Mouse (Mus musculus) kidney, postnatal 25 days (tissue): ENCODE measurements at regions not wholly inside any gene's neighbourhood (a gene's known extent, or its start where the extent isn't known, plus 50 kb on each side); places are given as distances from the start of the nearest gene placed in this dataset.

Experiments
- DNase-seq, 2 experiments: peaks; one replicate each; pipeline ENCODE4 v3.0.0; 2021; ENCODE audit warnings: mixed read lengths in 2 of 2

GRCm38 (mm10) chr10:112521388-112521787, 250.5 kb downstream of the Kcnc2 start:
- no peak for DNase-seq

GRCm38 (mm10) chr10:112543051-112543450, 272.1 kb downstream of the Kcnc2 start:
- DNase-seq, result no peak

- no peak for DNase-seq
Measured at GRCm38 (mm10) chr10:112571772-112572551, 301.0 kb downstream of the Kcnc2 start.

GRCm38 (mm10) chr10:112572556-112572955, 301.6 kb downstream of the Kcnc2 start:
- DNase-seq, result no peak

DNA sequence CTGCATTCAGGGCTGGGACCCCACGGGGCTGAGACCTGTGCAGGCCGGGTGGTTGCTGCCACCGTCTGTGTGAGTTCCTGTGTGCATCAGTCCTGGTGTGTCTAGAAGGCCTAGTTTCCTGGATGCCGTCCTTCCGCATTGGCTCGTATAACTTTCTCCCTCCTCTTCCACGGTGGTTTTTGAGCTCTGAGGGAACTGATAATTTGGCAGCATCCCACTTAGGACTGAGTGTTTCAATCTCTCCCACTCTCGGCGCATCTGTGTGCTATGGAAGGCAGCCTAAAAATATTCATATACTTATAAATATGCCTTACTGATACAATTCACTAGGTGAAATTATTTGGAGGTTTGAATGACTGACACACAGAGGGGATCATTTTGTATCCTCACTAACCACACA, 314.0 kb downstream of the Kcnc2 start:
- DNase-seq, result no peak

DNA sequence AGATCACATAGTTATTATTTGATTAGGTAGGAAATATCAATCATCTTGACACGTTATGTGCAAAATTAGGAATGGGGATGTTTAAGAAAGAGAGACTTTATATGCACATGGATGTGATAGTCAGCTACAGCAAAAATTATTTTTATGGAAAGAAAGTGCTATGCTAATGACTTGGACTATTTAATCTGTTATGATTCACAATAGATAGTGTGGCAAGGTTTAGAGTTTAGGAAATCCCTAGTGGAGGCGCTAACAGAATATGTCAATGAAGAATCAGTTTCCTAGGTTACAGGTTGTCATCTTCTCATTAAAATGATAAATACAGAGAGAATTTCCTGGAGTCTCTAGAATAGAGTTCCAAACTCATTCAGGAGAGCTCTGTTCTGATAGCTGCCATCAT, 323.4 kb downstream of the Kcnc2 start:
- no peak for DNase-seq

GRCm38 (mm10) chr10:112605592-112605991, 323.2 kb downstream of the Atxn7l3b start:
- no peak for DNase-seq

DNA sequence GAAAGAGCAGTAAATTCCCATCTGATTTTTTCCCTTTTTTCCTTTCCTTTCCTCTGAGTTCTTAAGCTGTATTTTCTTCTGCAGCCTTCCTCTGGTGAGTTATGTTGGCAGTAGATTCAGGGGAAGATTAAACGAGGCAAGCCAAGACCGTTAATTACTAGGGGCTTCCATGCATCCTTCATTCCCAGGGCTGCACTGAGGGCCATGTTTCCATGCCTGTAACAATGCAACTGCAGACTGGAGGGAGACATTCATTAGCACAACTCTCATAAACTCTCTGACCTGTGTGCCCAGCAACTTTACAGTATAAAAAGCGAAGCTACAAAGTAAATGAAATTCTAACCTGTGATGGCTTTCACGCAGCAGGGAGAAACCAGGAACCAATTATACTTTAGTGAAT, 321.2 kb downstream of the Atxn7l3b start:
- no peak for DNase-seq

- no peak for DNase-seq
Measured at GRCm38 (mm10) chr10:112611711-112612110, 317.1 kb downstream of the Atxn7l3b start.

GRCm38 (mm10) chr10:112613751-112614150, 315.1 kb downstream of the Atxn7l3b start:
- DNase-seq, result no peak

- no peak for DNase-seq
Measured at GRCm38 (mm10) chr10:112614226-112614625, 314.6 kb downstream of the Atxn7l3b start.

- no peak for DNase-seq
Measured at GRCm38 (mm10) chr10:112619740-112620139, 309.1 kb downstream of the Atxn7l3b start.

GRCm38 (mm10) chr10:112629752-112630151, 299.0 kb downstream of the Atxn7l3b start:
- no peak for DNase-seq

GRCm38 (mm10) chr10:112635199-112635598, 293.6 kb downstream of the Atxn7l3b start:
- DNase-seq, result no peak

GRCm38 (mm10) chr10:112636574-112636973, 292.2 kb downstream of the Atxn7l3b start:
- DNase-seq, result no peak

DNA sequence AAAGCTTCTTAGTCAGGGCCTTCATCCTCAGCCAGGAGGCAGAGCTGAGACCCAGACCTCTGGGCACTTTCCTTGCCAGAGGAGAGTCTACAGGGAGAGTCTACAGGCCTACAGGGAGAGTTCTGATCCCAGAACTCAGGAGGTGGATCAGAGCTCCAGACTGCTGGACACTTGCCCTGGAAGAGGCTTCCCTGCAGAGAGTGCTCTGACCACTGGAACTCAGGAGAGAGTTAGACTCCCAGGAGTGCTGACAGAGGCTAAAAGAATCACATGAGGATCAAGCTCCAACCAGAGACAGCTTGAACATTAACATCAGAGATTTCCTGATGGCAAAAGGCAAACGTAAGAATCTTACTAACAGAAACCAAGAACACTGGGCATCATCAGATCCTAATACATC, 288.2 kb downstream of the Atxn7l3b start:
- peak in 1 of 2 experiments; percentile 8 for DNase-seq

DNA sequence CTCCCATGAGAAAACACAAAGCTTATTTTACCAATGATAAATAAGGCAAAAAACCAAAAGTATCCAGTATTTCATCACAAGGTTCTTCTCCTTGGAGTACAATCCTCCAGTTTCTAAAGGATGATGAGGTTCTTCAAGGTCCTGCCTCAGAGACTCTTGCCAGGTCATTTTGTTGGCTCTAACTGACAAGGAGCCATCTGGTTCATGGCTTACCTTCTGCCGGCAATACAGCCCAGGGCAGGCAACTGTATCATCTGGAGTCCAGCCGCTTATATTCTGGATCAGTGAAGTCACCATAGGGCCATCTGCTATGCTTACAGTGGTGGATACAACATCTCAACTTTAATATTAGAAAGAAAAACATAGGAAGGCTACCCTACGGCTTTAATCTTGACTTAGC, 279.8 kb downstream of the Atxn7l3b start:
- DNase-seq, result no peak
